Mouse (Mus musculus) cortical plate, adult 2 months (tissue): ENCODE measurements around the gene Gm11009. TPM values are rescaled to one million over a fixed set of nuclear protein-coding genes. Genes with fewer than 3 reads are reported as not detected.
"Not testable (repeated sequence)": the region's sequence is repeated elsewhere in the genome, so short reads cannot be mapped to it uniquely, and the experiment has no call there.

Experiments
- H3K27ac ChIP-seq: fragments of 200-500 bp; 2 replicates; pipeline ENCODE4 v1.5.1; 2012; ENCODE audit warnings: low read length, control low read depth, inconsistent platforms; ENCODE audit not compliant: insufficient read depth
- H3K4me1 ChIP-seq: fragments of 200-500 bp; 2 replicates; pipeline ENCODE4 v1.6.1; 2011; ENCODE audit warnings: low read length; ENCODE audit not compliant: control insufficient read depth, insufficient read depth
- H3K4me3 ChIP-seq: fragments of 200-500 bp; 2 replicates; pipeline ENCODE4 v1.5.1; 2011; ENCODE audit warnings: mild to moderate bottlenecking, low read length, control low read depth; ENCODE audit not compliant: insufficient read depth
- polyA plus RNA-seq: library from polyadenylated mRNA; depleted of rRNA; stranded (reverse); fragments of >200 nt; gene quantifications from 2 replicates; pipeline ENCODE4 v1.2.3, GENCODE M21; 2012; rRNA removed

Gm11009 gene
- not detected in 2 replicates for polyA plus RNA-seq

DNA sequence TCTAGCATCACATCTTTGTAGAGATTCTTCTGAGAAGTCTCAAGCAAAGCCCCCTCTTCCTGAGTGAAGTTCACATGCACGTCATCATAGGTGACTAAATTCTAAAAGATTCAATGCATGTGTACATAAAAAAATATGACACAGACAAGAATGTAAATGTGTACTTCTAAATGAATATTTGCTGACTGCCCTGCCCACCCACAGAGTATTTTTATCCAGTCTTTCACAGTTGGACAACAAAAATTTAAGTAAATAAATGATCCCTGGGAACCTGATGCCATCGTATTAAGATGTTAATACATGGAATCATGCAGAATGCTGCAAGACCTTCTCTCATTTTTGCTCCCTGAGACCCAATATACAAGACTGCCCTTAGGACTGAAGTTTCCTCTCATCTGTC lies at the start of gene Gm11009:
Gene Gm11009 (minus strand): TSS at position 101 of the 400 bp plus-strand sequence.
- not testable (repeated sequence) for H3K4me3 ChIP-seq, H3K27ac ChIP-seq, H3K4me1 ChIP-seq

Other genes starting within 250 kb of the Gm11009 start
- 5.6 and 7.9 TPM in 2 replicates for gene Gm2004, start 169.7 kb downstream of the Gm11009 start, polyA plus RNA-seq
- 3.9 and 6.5 TPM in 2 replicates for gene 2210418O10Rik, start 92.9 kb downstream of the Gm11009 start, polyA plus RNA-seq
- gene Gm14435, start 104.1 kb upstream of the Gm11009 start, polyA plus RNA-seq: 3.1 and 4.8 TPM in 2 replicates
- 16.8 and 17.2 TPM in 2 replicates for gene Gm14434, start 167.3 kb upstream of the Gm11009 start, polyA plus RNA-seq
- not detected in 2 replicates for gene Zfp967, start 201.6 kb upstream of the Gm11009 start, polyA plus RNA-seq